Mouse (Mus musculus) left cerebral cortex, adult 6 months (tissue): ENCODE data around the gene Spns3. TPM values are rescaled to one million over a fixed set of nuclear protein-coding genes. Genes with fewer than 3 reads are reported as not detected.

Experiments
- long read RNA-seq, 2 experiments: library from polyadenylated mRNA; unstranded; transcript quantifications; one replicate each; pipeline ENCODE4 v2.0.0; 2019 to 2020
- polyA plus RNA-seq: library from polyadenylated mRNA; unstranded; fragments of <200 nt; fragmentation: Nextera tagmentation; gene quantifications from 2 replicates; pipeline ENCODE4 v1.2.3, GENCODE M21; 2021

The Spns3 gene
- 0.30 and 0.37 TPM in 2 replicates for polyA plus RNA-seq
- long read RNA-seq, experiment 1, partial matches to known transcripts: 0 of 1 reads
- long read RNA-seq, experiment 1, other reads (novel, unspliced or antisense): 1 of 1 reads
- long read RNA-seq, experiment 2, partial matches to known transcripts: 0 of 1 reads
- long read RNA-seq, experiment 2, other reads (novel, unspliced or antisense): 0 of 1 reads

GRCm38 (mm10) chr11:72550134-72550988 lies at the start of gene Spns3:
Gene Spns3 (minus strand): TSS chr11:72550506.

GRCm38 (mm10) chr11:72489881-72490301 lies 60.4 kb downstream of the Spns3 start, which contains the start of gene Spns2:
Gene Spns2 (minus strand): TSS chr11:72489904.

Other genes with a start within 250 kb of the Spns3 start
- 18.0 and 20.5 TPM in 2 replicates for gene Xaf1, start 248.9 kb downstream of the Spns3 start, polyA plus RNA-seq
- not detected in 2 replicates for gene Fbxo39, start 236.1 kb downstream of the Spns3 start, polyA plus RNA-seq
- 2.5 and 2.9 TPM in 2 replicates for gene Tekt1, start 188.1 kb downstream of the Spns3 start, polyA plus RNA-seq
- gene Smtnl2, start 138.8 kb downstream of the Spns3 start, polyA plus RNA-seq: 0.60 TPM in 2 replicates
- 0.15 and 0.20 TPM in 2 replicates for gene Ggt6, start 115.0 kb downstream of the Spns3 start, polyA plus RNA-seq
- 6.7 and 10.9 TPM in 2 replicates for gene Mybbp1a, start 109.2 kb downstream of the Spns3 start, polyA plus RNA-seq
- 4.2 and 4.6 TPM in 2 replicates for gene Spns2, start 60.6 kb downstream of the Spns3 start, polyA plus RNA-seq
- gene Ube2g1, start 56.8 kb upstream of the Spns3 start, polyA plus RNA-seq: 17.5 and 23.7 TPM in 2 replicates
- 7.8 and 10.6 TPM in 2 replicates for gene Ankfy1, start 139.5 kb upstream of the Spns3 start, polyA plus RNA-seq
- gene Cyb5d2, start 245.6 kb upstream of the Spns3 start, polyA plus RNA-seq: 17.7 and 20.2 TPM in 2 replicates
- gene Zzef1, start 245.7 kb upstream of the Spns3 start, polyA plus RNA-seq: 5.9 and 7.3 TPM in 2 replicates